Mouse (Mus musculus): ENCODE measurements around the gene Slc31a2. TPM values are rescaled to one million over a fixed set of nuclear protein-coding genes. Genes with fewer than 3 reads are reported as not detected.

Gene Slc31a2
- total and polyA plus RNA-seq, 3 experiments = 6.2 to 8.6 (median 6.9) TPM

DNA sequence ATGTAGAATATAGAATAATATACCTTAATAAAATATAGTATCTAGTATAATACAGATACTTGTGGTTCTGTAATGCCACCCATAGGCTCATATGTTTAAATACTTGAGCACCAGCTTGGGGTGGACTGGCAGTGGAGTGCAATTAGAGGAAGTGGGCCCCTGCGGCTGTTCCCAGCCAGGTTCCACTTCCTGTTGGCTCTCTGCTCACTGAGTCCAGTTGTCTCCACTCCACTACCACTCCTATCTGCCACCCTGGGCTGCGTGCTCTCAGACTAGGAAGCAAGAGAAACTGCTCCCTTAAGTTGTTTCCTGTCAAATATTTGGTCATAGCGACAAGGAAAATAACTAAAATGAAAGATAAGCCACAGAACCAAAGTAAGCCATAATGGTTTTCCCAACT, 60.3 kb downstream of the Slc31a2 start:
- DNase-seq (ENCODE audit: extremely low read depth) = peak; percentile 54
- Histone ChIP-seq H3K4me1 (ENCODE audit: control insufficient read depth in 1 of 2, insufficient read depth in 2 of 2) (peaks cover 9 to 22% of the 10 kb centered on the region in 2 experiments), H3K36me3 (replicated peaks in 1 of 2; ENCODE audit: control insufficient read depth in 1 of 2, insufficient read depth in 1 of 2, low read length in 1 of 2) (peaks cover 56 to 97% of the 10 kb centered on the region in 2 experiments), H3K9me3 (replicated peaks; ENCODE audit: low read length) (no peaks in the 10 kb centered on the region), H3K27me3 (replicated peaks) (no peaks in the 10 kb centered on the region), H3K79me2 (replicated peaks; ENCODE audit: control insufficient read depth, extremely low read depth, insufficient read depth, poor library complexity, severe bottlenecking) (no peaks in the 10 kb centered on the region), H3K9ac (ENCODE audit: insufficient read depth, low read depth) (no peak overlapping the region), H3K27ac (ENCODE audit: insufficient read depth, low read depth) (no peak overlapping the region), H3K4me3 (replicated peaks in 1 of 3; ENCODE audit: low read depth in 2 of 3, low read length in 2 of 3, poor library complexity in 1 of 3) (no peak overlapping the region), H3K4me2 (ENCODE audit: insufficient read depth, low read depth, poor library complexity, severe bottlenecking) (no peak overlapping the region)
- TF ChIP-seq EP300 (IDR thresholded peaks at IDR 0.05; ENCODE audit: low read length) (peak; percentile 83), IRF4 (IDR thresholded peaks at IDR 0.05; ENCODE audit: low read depth, low read length) (peak; percentile 84), BHLHE40 (IDR thresholded peaks at IDR 0.05; ENCODE audit: low read depth, low read length) (no peak), ELF1 (IDR thresholded peaks at IDR 0.05; ENCODE audit: low read depth, low read length) (0 out of 2 replicates have a peak, but pooled peaks have one; percentile 33)
- dilution Hi-C loops (cut with MboI; ENCODE audit: extremely low pct_ligation_motif_present, extremely low pct_unique_long_range_greater_than_20kb, low sequenced_read_pairs) (no loop called here), in situ Hi-C loops (cut with MboI; ENCODE audit: low pct_ligation_motif_present, low pct_unique_long_range_greater_than_20kb, low sequenced_read_pairs) (no loop called here)

DNA sequence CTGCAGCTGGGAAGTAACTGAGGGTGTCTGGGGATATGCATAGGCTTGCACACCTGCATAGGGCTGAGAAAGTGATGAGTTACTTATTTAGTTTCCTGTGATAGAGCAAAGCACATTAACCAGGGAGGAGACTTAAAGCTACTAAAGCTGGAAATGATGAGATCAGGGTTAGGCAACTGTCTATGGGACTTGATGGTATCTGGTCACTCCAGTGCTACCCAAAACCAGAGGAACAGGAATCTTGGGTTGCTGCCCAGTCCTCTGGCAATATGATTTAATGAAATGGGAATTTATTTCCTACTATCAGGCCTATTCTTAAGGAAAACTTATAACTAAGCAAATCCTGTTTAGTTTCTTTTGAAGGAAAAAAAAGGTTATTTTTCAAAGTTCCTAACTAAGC, 63.7 kb downstream of the Slc31a2 start:
- dilution Hi-C loops (cut with MboI; ENCODE audit: extremely low pct_ligation_motif_present, extremely low pct_unique_long_range_greater_than_20kb, low sequenced_read_pairs) = no loop called here

DNA sequence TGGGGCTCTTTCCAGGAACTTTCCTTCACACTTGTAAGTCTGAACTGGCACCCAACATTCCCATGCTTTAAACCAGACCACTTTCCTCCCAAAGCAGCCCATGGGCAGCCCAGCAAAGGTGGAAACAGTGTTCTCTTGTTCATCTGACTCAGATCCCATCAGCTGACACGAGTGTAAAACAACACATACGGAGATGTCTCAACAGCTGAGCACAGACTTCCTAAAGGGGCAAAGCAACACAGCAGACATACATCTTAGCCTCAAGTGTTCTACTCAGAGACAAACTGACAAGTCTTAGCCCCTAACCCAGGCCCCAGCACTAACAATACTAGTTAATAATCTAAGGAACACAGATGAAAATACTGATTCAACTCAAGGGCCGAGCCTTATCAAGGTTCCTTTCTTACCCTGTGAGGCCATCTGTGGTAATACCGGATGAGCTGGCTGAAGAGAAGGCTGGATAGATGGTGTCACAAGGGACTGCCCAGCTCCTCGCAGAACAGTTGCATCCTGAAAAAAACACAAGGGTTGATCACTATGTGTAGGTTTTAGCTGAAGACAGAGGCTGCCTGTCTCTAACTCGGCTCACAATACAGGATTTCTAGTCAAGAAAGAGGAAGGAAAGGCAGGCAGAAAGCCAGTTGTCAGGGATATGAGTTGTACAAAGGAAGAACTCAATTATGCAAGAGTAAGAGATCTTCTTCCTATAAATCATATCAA, 66.7 kb downstream of the Slc31a2 start:
- peaks cover 49 to 90% of the 10 kb centered on the region in 2 experiments for H3K36me3 ChIP-seq (replicated peaks in 1 of 2; ENCODE audit: control insufficient read depth in 1 of 2, insufficient read depth in 1 of 2, low read length in 1 of 2)
- dilution Hi-C loops (cut with MboI; ENCODE audit: extremely low pct_ligation_motif_present, extremely low pct_unique_long_range_greater_than_20kb, low sequenced_read_pairs) = no loop called here

More for the DNA sequence above, 63.7 kb downstream of the Slc31a2 start:
- Histone ChIP-seq H3K27ac (ENCODE audit: insufficient read depth, low read depth) (no peak overlapping the region), H3K79me2 (replicated peaks; ENCODE audit: control insufficient read depth, extremely low read depth, insufficient read depth, poor library complexity, severe bottlenecking) (no peaks in the 10 kb centered on the region), H3K9me3 (replicated peaks; ENCODE audit: low read length) (no peaks in the 10 kb centered on the region), H3K4me3 (replicated peaks in 1 of 3; ENCODE audit: low read depth in 2 of 3, low read length in 2 of 3, poor library complexity in 1 of 3) (no peak overlapping the region), H3K4me2 (ENCODE audit: insufficient read depth, low read depth, poor library complexity, severe bottlenecking) (no peak overlapping the region), H3K36me3 (replicated peaks in 1 of 2; ENCODE audit: control insufficient read depth in 1 of 2, insufficient read depth in 1 of 2, low read length in 1 of 2) (peaks cover 53 to 91% of the 10 kb centered on the region in 2 experiments), H3K4me1 (ENCODE audit: control insufficient read depth in 1 of 2, insufficient read depth in 2 of 2) (peaks cover 9 to 20% of the 10 kb centered on the region in 2 experiments), H3K9ac (ENCODE audit: insufficient read depth, low read depth) (no peak overlapping the region), H3K27me3 (replicated peaks) (no peaks in the 10 kb centered on the region)
- no peak for DNase-seq (ENCODE audit: extremely low read depth)
- in situ Hi-C loops (cut with MboI; ENCODE audit: low pct_ligation_motif_present, low pct_unique_long_range_greater_than_20kb, low sequenced_read_pairs) = no loop called here
- no peak for TF ChIP-seq UBTF (IDR thresholded peaks at IDR 0.05; ENCODE audit: low read depth, low read length)
- TF ChIP-seq TCF12 (IDR thresholded peaks at IDR 0.05; ENCODE audit: low read depth, low read length) = no peak
- TF ChIP-seq CHD1 (IDR thresholded peaks at IDR 0.05; ENCODE audit: low read depth, low read length) = no peak
- no peak for TF ChIP-seq E2F4 (IDR thresholded peaks at IDR 0.05; ENCODE audit: insufficient replicate concordance, low read depth, low read length)
- TF ChIP-seq EP300 (IDR thresholded peaks at IDR 0.05; ENCODE audit: low read length) = no peak
- no peak for TF ChIP-seq JUND (conservative IDR thresholded peaks at IDR 0.05; ENCODE audit: low read depth, low read length)
- no peak for TF ChIP-seq CHD2 (IDR thresholded peaks at IDR 0.05; ENCODE audit: low read length)
- no peak for TF ChIP-seq MYC (IDR thresholded peaks at IDR 0.05; ENCODE audit: low read depth, low read length)
- no peak for TF ChIP-seq IRF4 (IDR thresholded peaks at IDR 0.05; ENCODE audit: low read depth, low read length)
- no peak for TF ChIP-seq RAD21 (IDR thresholded peaks at IDR 0.05; ENCODE audit: low read depth, low read length)
- no peak for TF ChIP-seq MAZ (IDR thresholded peaks at IDR 0.05; ENCODE audit: low read depth, low read length)
- no peak for TF ChIP-seq NELFE (IDR thresholded peaks at IDR 0.05; ENCODE audit: low read depth, low read length)

More for the DNA sequence above, 66.7 kb downstream of the Slc31a2 start:
- DNase-seq (ENCODE audit: extremely low read depth) = no peak
- Histone ChIP-seq H3K79me2 (replicated peaks; ENCODE audit: control insufficient read depth, extremely low read depth, insufficient read depth, poor library complexity, severe bottlenecking) (no peaks in the 10 kb centered on the region), H3K9me3 (replicated peaks; ENCODE audit: low read length) (no peaks in the 10 kb centered on the region), H3K9ac (ENCODE audit: insufficient read depth, low read depth) (no peak overlapping the region), H3K27me3 (replicated peaks) (no peaks in the 10 kb centered on the region), H3K4me1 (ENCODE audit: control insufficient read depth in 1 of 2, insufficient read depth in 2 of 2) (no peaks in the 10 kb centered on the region), H3K4me2 (ENCODE audit: insufficient read depth, low read depth, poor library complexity, severe bottlenecking) (no peak overlapping the region), H3K27ac (ENCODE audit: insufficient read depth, low read depth) (no peak overlapping the region), H3K4me3 (replicated peaks in 1 of 3; ENCODE audit: low read depth in 2 of 3, low read length in 2 of 3, poor library complexity in 1 of 3) (no peak overlapping the region)
- in situ Hi-C loops (cut with MboI; ENCODE audit: low pct_ligation_motif_present, low pct_unique_long_range_greater_than_20kb, low sequenced_read_pairs) = no loop called here
- no peak for TF ChIP-seq RAD21 (IDR thresholded peaks at IDR 0.05; ENCODE audit: low read depth, low read length)
